Mouse (Mus musculus): ENCODE data around the gene Abcd2. TPM values are rescaled to one million over a fixed set of nuclear protein-coding genes. Genes with fewer than 3 reads are reported as not detected.

The Abcd2 gene
- polyA plus RNA-seq (2012; fragmentation: generic; extraction: Trizol), result under 1 TPM; 0.05 to 0.70 TPM

DNA sequence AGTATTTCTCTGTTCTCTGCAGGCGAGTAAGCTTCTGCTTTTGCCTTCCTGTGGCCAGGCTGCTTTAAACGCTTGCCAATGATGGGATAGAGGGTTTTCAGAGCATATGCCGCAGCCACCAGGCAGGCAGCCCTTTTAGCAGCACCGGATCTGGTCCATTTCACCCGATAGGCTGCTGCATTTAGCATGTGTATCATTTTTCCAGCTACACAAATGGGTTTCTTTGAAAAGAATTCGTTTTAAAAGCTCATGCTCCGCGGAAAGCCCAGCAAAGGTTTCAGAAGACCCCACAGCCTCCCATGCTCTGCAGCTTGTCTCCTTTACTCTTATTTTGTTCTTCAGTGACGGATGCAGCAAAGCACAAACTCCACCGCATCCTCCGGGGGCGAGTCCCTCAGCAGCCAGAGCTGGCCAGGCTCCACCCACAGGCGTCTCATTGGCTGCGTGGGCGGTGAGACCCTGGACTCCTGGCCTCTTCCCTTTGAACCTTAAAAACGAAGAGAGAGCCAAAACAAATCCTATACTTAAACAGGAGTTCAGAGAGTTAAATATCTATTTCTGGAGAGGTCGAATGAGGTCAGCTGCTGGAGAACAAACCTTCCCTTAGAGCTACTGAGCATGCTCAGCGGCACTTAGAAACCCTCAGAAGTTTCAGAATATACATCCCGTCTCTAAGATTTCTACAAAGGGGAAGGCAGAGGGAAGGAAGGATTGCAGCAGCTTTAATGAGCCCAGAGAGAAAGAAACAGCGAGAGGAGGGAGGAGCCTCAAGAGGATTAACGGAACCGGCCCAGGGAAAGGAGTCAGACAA lies at the start of gene Abcd2:
Gene Abcd2, minus strand, starts transcription at position 388 of the 811 bp plus-strand sequence.

GRCm38 (mm10) chr15:91199256-91199905 lies 7.8 kb upstream of the Abcd2 start, which contains the start of gene CN725425:
CN725425 (plus strand) TSS chr15:91199494.

Other genes starting within 250 kb of the Abcd2 start
- 1 to 10 TPM in 1 of 2 experiments, under 1 TPM in 1; 0.39 to 2.2 TPM for gene Kif21a, start 141.9 kb downstream of the Abcd2 start, polyA plus RNA-seq (2012; fragmentation: generic; extraction: Trizol)
- not detected for gene CN725425, start 7.7 kb upstream of the Abcd2 start, polyA plus RNA-seq (2012; fragmentation: generic; extraction: Trizol)

Measured in C3H10T1/2 (cell line).